Mouse (Mus musculus) activated CD4-positive, CD25-positive, alpha-beta regulatory T cell, adult 9 weeks (primary cell): ENCODE results near the gene Babam1. TPM values are rescaled to one million over a fixed set of nuclear protein-coding genes. Genes with fewer than 3 reads are reported as not detected.

Experiments
- polyA plus RNA-seq: library from polyadenylated mRNA; unstranded; fragments of 100-300 nt; shearing (Covaris generic); gene quantifications from one replicate; pipeline ENCODE4 v1.2.1, GENCODE M21; 2017

The Babam1 gene
- 124 TPM for polyA plus RNA-seq

GRCm38 (mm10) chr8:71396639-71397305 is at the start of gene Babam1:
TSS of gene Babam1 (plus strand) at chr8:71396861.

GRCm38 (mm10) chr8:71366771-71367528 is 29.7 kb upstream of the Babam1 start, which contains the start of gene Use1:
TSS of gene Use1 (plus strand) at chr8:71366848.

GRCm38 (mm10) chr8:71371236-71371848 is 25.3 kb upstream of the Babam1 start, which contains the start of gene Ocel1:
TSS of gene Ocel1 (plus strand) at chr8:71371298.

GRCm38 (mm10) chr8:71381421-71381970 is 15.2 kb upstream of the Babam1 start, which contains the start of gene Nr2f6:
TSS of gene Nr2f6 (minus strand) at chr8:71381960.

GRCm38 (mm10) chr8:71395629-71396028 is 1.0 kb upstream of the Babam1 start, which contains the start of gene Ushbp1:
TSS of gene Ushbp1 (minus strand) at chr8:71395802.

GRCm38 (mm10) chr8:71405401-71406098 is 8.9 kb downstream of the Babam1 start, which contains the start of gene Ankle1:
TSS of gene Ankle1 (plus strand) at chr8:71406010.

Other genes with a start within 250 kb of the Babam1 start
- gene Myo9b, start 124.1 kb upstream of the Babam1 start, polyA plus RNA-seq = 37.5 TPM
- gene Haus8, start 123.9 kb upstream of the Babam1 start, polyA plus RNA-seq = 36.9 TPM
- gene Use1, start 30.0 kb upstream of the Babam1 start, polyA plus RNA-seq = 167 TPM
- gene Ocel1, start 25.6 kb upstream of the Babam1 start, polyA plus RNA-seq = 5.9 TPM
- 0.31 TPM for gene Nr2f6, start 14.9 kb upstream of the Babam1 start, polyA plus RNA-seq
- 0.06 TPM for gene Ushbp1, start 1.1 kb upstream of the Babam1 start, polyA plus RNA-seq
- gene Ankle1, start 9.1 kb downstream of the Babam1 start, polyA plus RNA-seq = 2.1 TPM
- 96.5 TPM for gene Abhd8, start 66.8 kb downstream of the Babam1 start, polyA plus RNA-seq
- 99.9 TPM for gene Mrpl34, start 68.1 kb downstream of the Babam1 start, polyA plus RNA-seq
- 70.3 TPM for gene Dda1, start 72.3 kb downstream of the Babam1 start, polyA plus RNA-seq
- gene Ano8, start 89.1 kb downstream of the Babam1 start, polyA plus RNA-seq = 0.12 TPM
- gene Gtpbp3, start 91.2 kb downstream of the Babam1 start, polyA plus RNA-seq = 6.3 TPM
- gene Plvap, start 114.9 kb downstream of the Babam1 start, polyA plus RNA-seq = 0.23 TPM
- gene Ccdc194, start 128.8 kb downstream of the Babam1 start, polyA plus RNA-seq = not detected
- 203 TPM for gene Bst2, start 140.6 kb downstream of the Babam1 start, polyA plus RNA-seq
- 102 TPM for gene Mvb12a, start 146.1 kb downstream of the Babam1 start, polyA plus RNA-seq
- 0.39 TPM for gene Tmem221, start 162.0 kb downstream of the Babam1 start, polyA plus RNA-seq
- gene Nxnl1, start 169.7 kb downstream of the Babam1 start, polyA plus RNA-seq = 0.16 TPM
- 11.9 TPM for gene Slc27a1, start 172.0 kb downstream of the Babam1 start, polyA plus RNA-seq
- 26.4 TPM for gene Pgls, start 195.3 kb downstream of the Babam1 start, polyA plus RNA-seq
- gene Fam129c, start 200.8 kb downstream of the Babam1 start, polyA plus RNA-seq = 7.1 TPM
- gene Colgalt1, start 214.1 kb downstream of the Babam1 start, polyA plus RNA-seq = 3.7 TPM